Mouse (Mus musculus): ENCODE measurements around the gene Clpsl2. TPM values are rescaled to one million over a fixed set of nuclear protein-coding genes. Genes with fewer than 3 reads are reported as not detected.

Clpsl2 gene
- polyA plus RNA-seq, 1 experiment from 2014 or later, result not detected

DNA sequence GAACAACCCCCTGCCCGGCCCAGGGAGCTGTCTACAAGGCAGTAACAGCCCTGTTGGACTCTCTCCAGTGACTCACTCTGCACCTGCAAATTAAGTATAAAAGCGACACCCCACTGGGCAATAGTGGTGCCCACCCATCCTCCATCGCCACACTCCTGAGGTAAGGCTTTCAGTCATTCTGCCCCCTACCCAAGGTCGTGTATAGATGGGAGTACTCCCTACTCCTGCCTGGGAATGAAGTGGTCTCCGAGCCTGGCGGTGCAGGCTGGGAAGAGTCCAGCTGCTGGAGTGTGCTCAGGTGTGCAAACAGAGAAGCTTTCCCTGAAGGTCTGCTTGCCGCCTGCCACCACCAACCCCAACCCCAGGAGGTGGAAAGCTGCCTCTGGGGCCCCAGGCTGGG is 12.4 kb downstream of the Clpsl2 start:
- DNase-seq (ENCODE audit: low spot score) (no peak), ATAC-seq (ENCODE audit: insufficient read depth, low FRiP score, low TSS enrichment) (no peak)
- Histone ChIP-seq H3K27ac (ENCODE audit: low read depth, low read length) (no peak overlapping the region), H3K4me1 (ENCODE audit: control insufficient read depth, insufficient read depth, low read length) (no peaks in the 10 kb centered on the region), H3K27me3 (ENCODE audit: control insufficient read depth, insufficient read depth, low read length) (no peaks in the 10 kb centered on the region), H3K4me2 (ENCODE audit: low read depth) (no peak overlapping the region), H3K9ac (ENCODE audit: low read length) (no peak overlapping the region), H3K4me3 (ENCODE audit: low read depth, low read length) (no peak overlapping the region), H3K36me3 (ENCODE audit: control insufficient read depth, insufficient read depth, low read length) (no peaks in the 10 kb centered on the region), H3K9me3 (ENCODE audit: control insufficient read depth, low read length) (no peaks in the 10 kb centered on the region)
- WGBS, result 62% methylated on average over 7 of the region's 7 CpGs

GRCm38 (mm10) chr17:28565181-28565580 is 16.0 kb downstream of the Clpsl2 start:
- Histone ChIP-seq H3K36me3 (ENCODE audit: control insufficient read depth, insufficient read depth, low read length) (no peaks in the 10 kb centered on the region), H3K4me2 (ENCODE audit: low read depth) (no peak overlapping the region), H3K4me3 (ENCODE audit: low read depth, low read length) (no peak overlapping the region), H3K4me1 (ENCODE audit: control insufficient read depth, insufficient read depth, low read length) (no peaks in the 10 kb centered on the region), H3K27me3 (ENCODE audit: control insufficient read depth, insufficient read depth, low read length) (no peaks in the 10 kb centered on the region), H3K9ac (ENCODE audit: low read length) (no peak overlapping the region), H3K27ac (ENCODE audit: low read depth, low read length) (no peak overlapping the region), H3K9me3 (ENCODE audit: control insufficient read depth, low read length) (no peaks in the 10 kb centered on the region)
- no peak for ATAC-seq (ENCODE audit: insufficient read depth, low FRiP score, low TSS enrichment)
- no peak for DNase-seq (ENCODE audit: low spot score)

DNA sequence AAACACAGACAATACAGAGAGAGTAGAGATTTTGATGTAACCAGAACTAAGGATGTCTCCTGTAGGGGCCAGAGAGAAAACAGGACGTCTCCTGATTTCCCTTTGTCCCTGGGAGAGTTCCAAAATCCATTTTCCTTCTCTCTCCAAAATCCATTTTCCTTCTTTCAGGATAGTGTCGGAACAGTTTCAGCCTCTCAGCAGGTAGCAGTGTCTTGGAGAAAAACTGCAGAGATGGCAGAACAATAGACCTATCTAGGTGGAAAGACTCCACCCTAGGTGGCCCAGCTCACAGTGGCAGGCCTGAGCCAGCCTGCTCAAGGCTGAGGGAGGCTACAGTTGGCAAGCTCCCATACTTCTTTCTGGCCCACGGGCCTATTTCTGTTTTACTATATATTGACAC is 18.3 kb downstream of the Clpsl2 start:
- Histone ChIP-seq H3K4me2 (ENCODE audit: low read depth) (no peak overlapping the region), H3K27ac (ENCODE audit: low read depth, low read length) (no peak overlapping the region), H3K9ac (ENCODE audit: low read length) (no peak overlapping the region), H3K4me1 (ENCODE audit: control insufficient read depth, insufficient read depth, low read length) (no peaks in the 10 kb centered on the region), H3K4me3 (ENCODE audit: low read depth, low read length) (no peak overlapping the region), H3K36me3 (ENCODE audit: control insufficient read depth, insufficient read depth, low read length) (no peaks in the 10 kb centered on the region), H3K27me3 (ENCODE audit: control insufficient read depth, insufficient read depth, low read length) (no peaks in the 10 kb centered on the region), H3K9me3 (ENCODE audit: control insufficient read depth, low read length) (no peaks in the 10 kb centered on the region)
- 35% methylated on average over 3 of the region's 3 CpGs for WGBS
- no peak for DNase-seq (ENCODE audit: low spot score)
- no peak for ATAC-seq (ENCODE audit: insufficient read depth, low FRiP score, low TSS enrichment)

- WGBS, result 84% methylated on average over 3 of the region's 3 CpGs
- H3K4me1 ChIP-seq (ENCODE audit: control insufficient read depth, insufficient read depth, low read length), result 0 out of 2 replicates have a peak, but pooled peaks cover 3% of the 10 kb centered on the region
- no peak for DNase-seq (ENCODE audit: low spot score)
These were observed 22.7 kb downstream of the Clpsl2 start for GRCm38 (mm10) chr17:28571868-28572267.

DNA sequence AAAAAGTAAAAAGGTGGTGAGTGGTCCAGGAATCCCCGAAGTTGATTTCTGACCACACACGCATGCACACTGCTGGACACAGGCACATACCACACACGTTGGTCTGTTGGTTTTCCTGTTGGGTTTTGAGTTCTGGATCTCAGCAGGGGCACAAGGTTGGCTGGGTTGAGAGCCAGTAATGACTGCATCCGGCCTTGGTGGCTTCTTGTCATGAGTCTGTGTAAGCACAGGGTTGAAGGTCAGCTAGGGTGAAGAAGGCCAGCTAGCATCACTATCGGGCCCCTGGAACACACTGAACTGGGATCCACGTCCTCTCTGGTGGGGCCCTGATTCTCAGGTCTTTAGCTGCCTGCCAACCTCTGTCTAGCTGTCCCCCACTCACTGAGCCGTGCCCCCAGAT is 23.3 kb downstream of the Clpsl2 start:
- no peak overlapping the region for H3K4me2 ChIP-seq (ENCODE audit: low read depth)
- no peak overlapping the region for H3K4me3 ChIP-seq (ENCODE audit: low read depth, low read length)
- H3K27ac ChIP-seq (ENCODE audit: low read depth, low read length), result no peak overlapping the region
- H3K36me3 ChIP-seq (ENCODE audit: control insufficient read depth, insufficient read depth, low read length), result no peaks in the 10 kb centered on the region
- 0 out of 2 replicates have a peak, but pooled peaks cover 3% of the 10 kb centered on the region for H3K4me1 ChIP-seq (ENCODE audit: control insufficient read depth, insufficient read depth, low read length)
- DNase-seq (ENCODE audit: low spot score) (no peak), ATAC-seq (ENCODE audit: insufficient read depth, low FRiP score, low TSS enrichment) (no peak)
- no peak overlapping the region for H3K9ac ChIP-seq (ENCODE audit: low read length)
- no peaks in the 10 kb centered on the region for H3K27me3 ChIP-seq (ENCODE audit: control insufficient read depth, insufficient read depth, low read length)
- 75% methylated on average over 7 of the region's 7 CpGs for WGBS
- H3K9me3 ChIP-seq (ENCODE audit: control insufficient read depth, low read length), result no peaks in the 10 kb centered on the region

More at GRCm38 (mm10) chr17:28571868-28572267, 22.7 kb downstream of the Clpsl2 start:
- Histone ChIP-seq H3K4me3 (ENCODE audit: low read depth, low read length) (no peak overlapping the region), H3K36me3 (ENCODE audit: control insufficient read depth, insufficient read depth, low read length) (no peaks in the 10 kb centered on the region), H3K27ac (ENCODE audit: low read depth, low read length) (no peak overlapping the region), H3K9ac (ENCODE audit: low read length) (no peak overlapping the region), H3K27me3 (ENCODE audit: control insufficient read depth, insufficient read depth, low read length) (no peaks in the 10 kb centered on the region), H3K4me2 (ENCODE audit: low read depth) (no peak overlapping the region), H3K9me3 (ENCODE audit: control insufficient read depth, low read length) (no peaks in the 10 kb centered on the region)
- no peak for ATAC-seq (ENCODE audit: insufficient read depth, low FRiP score, low TSS enrichment)

- ATAC-seq (ENCODE audit: insufficient read depth, low FRiP score, low TSS enrichment) (no peak), DNase-seq (ENCODE audit: low spot score) (peak; percentile 3)
- 0 out of 2 replicates have a peak, but pooled peaks cover 3% of the 10 kb centered on the region for H3K4me1 ChIP-seq (ENCODE audit: control insufficient read depth, insufficient read depth, low read length)
- no peak overlapping the region for H3K27ac ChIP-seq (ENCODE audit: low read depth, low read length)
- H3K27me3 ChIP-seq (ENCODE audit: control insufficient read depth, insufficient read depth, low read length), result no peaks in the 10 kb centered on the region
- no peak overlapping the region for H3K9ac ChIP-seq (ENCODE audit: low read length)
- H3K9me3 ChIP-seq (ENCODE audit: control insufficient read depth, low read length), result no peaks in the 10 kb centered on the region
- H3K36me3 ChIP-seq (ENCODE audit: control insufficient read depth, insufficient read depth, low read length), result no peaks in the 10 kb centered on the region
- 86% methylated on average over 6 of the region's 6 CpGs for WGBS
- no peak overlapping the region for H3K4me2 ChIP-seq (ENCODE audit: low read depth)
- no peak overlapping the region for H3K4me3 ChIP-seq (ENCODE audit: low read depth, low read length)
These were observed 23.7 kb downstream of the Clpsl2 start for GRCm38 (mm10) chr17:28572941-28573340.

- H3K4me2 ChIP-seq (ENCODE audit: low read depth), result peak within 1 kb of the TSS; percentile 52
- peak; percentile 73; the same call in 1 of the 2 replicates for ATAC-seq (ENCODE audit: insufficient read depth, low FRiP score, low TSS enrichment)
- H3K27ac ChIP-seq (ENCODE audit: low read depth, low read length), result no peak within 1 kb of the TSS
- H3K4me1 ChIP-seq (ENCODE audit: control insufficient read depth, insufficient read depth, low read length), result 0 out of 2 replicates have a peak, but pooled peaks cover 3% of the 10 kb centered on the region
- whole genome bisulfite sequencing, result 20% methylated on average over 42 of the region's 50 CpGs
- peak within 1 kb of the TSS; percentile 16; the same call in 1 of the 2 replicates for H3K4me3 ChIP-seq (ENCODE audit: low read depth, low read length)
- H3K9ac ChIP-seq (ENCODE audit: low read length), result no peak within 1 kb of the TSS
- no peaks in the 10 kb centered on the region for H3K36me3 ChIP-seq (ENCODE audit: control insufficient read depth, insufficient read depth, low read length)
- peak; percentile 88 for DNase-seq (ENCODE audit: low spot score)
- no peaks in the 10 kb centered on the region for H3K27me3 ChIP-seq (ENCODE audit: control insufficient read depth, insufficient read depth, low read length)
- H3K9me3 ChIP-seq (ENCODE audit: control insufficient read depth, low read length), result no peaks in the 10 kb centered on the region
These were observed 26.3 kb downstream of the Clpsl2 start, which contains the start of gene Lhfpl5 for GRCm38 (mm10) chr17:28575244-28576125. TSS of gene Lhfpl5 (plus strand) at chr17:28575641.

DNA sequence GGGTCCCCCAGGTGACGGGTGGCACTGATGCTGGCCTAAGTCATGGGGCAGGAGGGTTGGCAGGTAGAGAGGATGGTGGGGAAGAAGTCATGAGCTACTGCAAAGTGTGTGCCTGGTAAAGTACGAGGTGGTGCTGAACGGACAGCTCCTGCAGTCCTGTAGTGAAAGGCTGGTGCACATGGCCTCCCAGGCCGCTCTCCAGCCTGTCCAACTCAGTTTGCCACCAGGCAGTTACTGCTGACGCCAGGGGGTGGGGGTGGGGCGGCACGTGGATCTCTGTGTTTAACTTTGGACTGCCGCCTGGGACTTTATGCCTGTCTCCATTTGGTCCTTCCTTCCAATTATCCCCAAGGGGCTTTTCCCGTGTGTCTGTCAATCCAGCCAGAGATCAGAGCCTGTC is 31.2 kb downstream of the Clpsl2 start:
- H3K4me1 ChIP-seq (ENCODE audit: control insufficient read depth, insufficient read depth, low read length), result 0 out of 2 replicates have a peak, but pooled peaks cover 1% of the 10 kb centered on the region
- ATAC-seq (ENCODE audit: insufficient read depth, low FRiP score, low TSS enrichment), result no peak

DNA sequence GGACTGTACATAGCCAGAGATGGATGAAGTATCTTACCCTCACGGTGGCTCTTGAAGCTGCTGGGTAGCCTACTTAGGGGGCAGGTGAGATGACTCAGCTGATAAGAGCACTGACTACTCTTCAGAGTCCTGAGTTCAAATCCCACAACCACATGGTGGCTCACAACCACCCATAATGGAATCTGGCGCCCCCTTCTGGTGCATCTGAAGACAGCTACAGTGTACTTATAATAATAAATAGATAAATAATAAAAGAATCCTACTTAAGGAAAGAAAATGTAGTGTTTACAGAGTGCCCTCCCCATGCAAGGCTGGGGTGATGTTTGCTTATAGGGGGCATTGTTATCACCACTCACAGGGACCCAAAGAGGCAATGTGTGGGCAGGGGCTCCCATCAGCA is 31.8 kb downstream of the Clpsl2 start:
- H3K9ac ChIP-seq (ENCODE audit: low read length), result no peak overlapping the region
- no peak overlapping the region for H3K4me2 ChIP-seq (ENCODE audit: low read depth)
- no peak overlapping the region for H3K27ac ChIP-seq (ENCODE audit: low read depth, low read length)
- no peak overlapping the region for H3K4me3 ChIP-seq (ENCODE audit: low read depth, low read length)
- H3K27me3 ChIP-seq (ENCODE audit: control insufficient read depth, insufficient read depth, low read length), result no peaks in the 10 kb centered on the region
- no peaks in the 10 kb centered on the region for H3K4me1 ChIP-seq (ENCODE audit: control insufficient read depth, insufficient read depth, low read length)
- no peaks in the 10 kb centered on the region for H3K9me3 ChIP-seq (ENCODE audit: control insufficient read depth, low read length)
- 54% methylated on average over 2 of the region's 2 CpGs for WGBS
- ATAC-seq (ENCODE audit: insufficient read depth, low FRiP score, low TSS enrichment) (no peak), DNase-seq (ENCODE audit: low spot score) (no peak)
- no peaks in the 10 kb centered on the region for H3K36me3 ChIP-seq (ENCODE audit: control insufficient read depth, insufficient read depth, low read length)

More for the DNA sequence above, 31.2 kb downstream of the Clpsl2 start:
- WGBS, result 5% methylated on average over 9 of the region's 9 CpGs
- Histone ChIP-seq H3K9ac (ENCODE audit: low read length) (no peak overlapping the region), H3K27me3 (ENCODE audit: control insufficient read depth, insufficient read depth, low read length) (no peaks in the 10 kb centered on the region), H3K4me3 (ENCODE audit: low read depth, low read length) (no peak overlapping the region), H3K36me3 (ENCODE audit: control insufficient read depth, insufficient read depth, low read length) (no peaks in the 10 kb centered on the region), H3K27ac (ENCODE audit: low read depth, low read length) (no peak overlapping the region), H3K9me3 (ENCODE audit: control insufficient read depth, low read length) (no peaks in the 10 kb centered on the region), H3K4me2 (ENCODE audit: low read depth) (no peak overlapping the region)
- DNase-seq (ENCODE audit: low spot score), result peak; percentile 73

Measured in neural tube, embryonic 11.5 days (tissue).